Mouse (Mus musculus) skeletal muscle tissue, adult 2 months (tissue): Measurements from ENCODE around the gene Gm21425.
"Not testable (repeated sequence)": the region's sequence is repeated elsewhere in the genome, so short reads cannot be mapped to it uniquely, and the experiment has no call there.

Experiments used
- DNase-seq: peaks from one replicate; pipeline ENCODE4 v3.0.0-alpha.2; 2012; ENCODE audit warnings: low read depth, low spot score

Gene Gm21425

DNA sequence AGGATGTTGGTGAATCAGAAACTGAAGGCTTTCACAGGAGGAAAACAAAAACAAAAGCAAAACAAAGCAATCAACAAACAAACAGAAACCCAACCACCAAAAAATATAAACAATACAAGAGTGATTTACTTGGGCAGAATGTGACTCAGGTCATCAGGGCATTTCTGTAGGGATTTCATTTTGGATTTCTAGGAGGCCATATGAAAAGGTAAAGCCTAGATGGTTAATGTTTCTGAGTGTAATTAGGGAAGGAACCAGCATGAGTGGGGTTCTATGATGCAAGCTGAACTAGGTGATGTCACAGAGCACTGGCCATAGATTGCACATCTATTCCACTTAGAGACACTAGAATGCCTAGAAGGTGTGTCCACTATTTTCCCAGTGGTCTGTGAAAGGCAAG, at the start of gene Gm21425:
TSS of gene Gm21425 (plus strand) at position 301 of the 400 bp plus-strand sequence.
- not testable (repeated sequence) for DNase-seq

DNA sequence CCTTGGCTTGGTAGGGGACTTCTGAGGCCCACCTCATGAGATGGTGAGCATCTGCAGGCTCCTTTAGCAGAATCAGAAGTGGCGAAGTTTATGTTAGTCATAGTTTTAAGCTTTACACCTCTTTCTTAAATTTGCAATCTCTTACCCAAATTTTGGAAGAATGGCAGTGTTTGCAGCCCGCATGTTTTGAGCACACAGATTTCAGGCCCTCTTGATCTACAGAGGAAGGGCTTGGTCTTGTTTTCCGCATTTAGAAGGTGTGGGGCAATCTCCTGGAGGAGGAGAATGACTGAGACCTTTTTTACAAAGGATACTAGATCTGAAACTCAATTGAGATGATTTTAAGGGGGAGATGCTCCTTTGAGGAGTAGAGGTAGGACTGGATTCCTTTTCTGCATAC, 28.4 kb upstream of the Gm21425 start, which contains the start of gene Gm21891:
TSS of gene Gm21891 (minus strand) at position 101 of the 400 bp plus-strand sequence.
- DNase-seq, result not testable (repeated sequence)
